Mouse (Mus musculus): ENCODE results near the gene Arhgap15. TPM values are rescaled to one million over a fixed set of nuclear protein-coding genes. Genes with fewer than 3 reads are reported as not detected.

Gene Arhgap15
- total RNA-seq, 2 experiments from 2014 or later = 8.7 to 9.7 TPM

GRCm38 (mm10) chr2:44286181-44286719 is 537.6 kb downstream of the Arhgap15 start:
- no peak for DNase-seq (ENCODE audit: low spot score in 2 of 2)

GRCm38 (mm10) chr2:44299156-44299555 is 550.5 kb downstream of the Arhgap15 start:
- DNase-seq (ENCODE audit: low spot score in 2 of 2) = peak in 1 of 2 experiments; percentile 56

- peak; percentile 26 to 55 for DNase-seq (ENCODE audit: low spot score in 2 of 2)
Observed at GRCm38 (mm10) chr2:44299909-44300308, 551.3 kb downstream of the Arhgap15 start.

- peak; percentile 28 to 51 for DNase-seq (ENCODE audit: low spot score in 2 of 2)
Observed at GRCm38 (mm10) chr2:44300466-44300865, 551.8 kb downstream of the Arhgap15 start.

GRCm38 (mm10) chr2:44304261-44304970 is 555.8 kb downstream of the Arhgap15 start:
- peak in 1 of 2 experiments; percentile 72 for DNase-seq (ENCODE audit: low spot score in 2 of 2)

- DNase-seq (ENCODE audit: low spot score in 2 of 2) = peak; percentile 26 to 37
Observed at GRCm38 (mm10) chr2:44304971-44305808, 556.6 kb downstream of the Arhgap15 start.

GRCm38 (mm10) chr2:44306137-44306536 is 557.5 kb downstream of the Arhgap15 start:
- DNase-seq (ENCODE audit: low spot score in 2 of 2) = peak in 1 of 2 experiments; percentile 12

- DNase-seq (ENCODE audit: low spot score in 2 of 2) = no peak
Observed at GRCm38 (mm10) chr2:44309124-44309523, 560.5 kb downstream of the Arhgap15 start.

GRCm38 (mm10) chr2:44309556-44309955 is 560.9 kb downstream of the Arhgap15 start:
- no peak for DNase-seq (ENCODE audit: low spot score in 2 of 2)

GRCm38 (mm10) chr2:44310095-44310748 is 561.6 kb downstream of the Arhgap15 start:
- DNase-seq (ENCODE audit: low spot score in 2 of 2) = no peak

GRCm38 (mm10) chr2:44311216-44311615 is 562.6 kb downstream of the Arhgap15 start:
- DNase-seq (ENCODE audit: low spot score in 2 of 2) = no peak

GRCm38 (mm10) chr2:44313573-44313972 is 564.9 kb downstream of the Arhgap15 start:
- DNase-seq (ENCODE audit: low spot score in 2 of 2) = no peak

GRCm38 (mm10) chr2:44318436-44318835 is 569.8 kb downstream of the Arhgap15 start:
- no peak for DNase-seq (ENCODE audit: low spot score in 2 of 2)

- no peak for DNase-seq (ENCODE audit: low spot score in 2 of 2)
Observed at GRCm38 (mm10) chr2:44319479-44319878, 570.9 kb downstream of the Arhgap15 start.

GRCm38 (mm10) chr2:44323813-44324212 is 575.2 kb downstream of the Arhgap15 start:
- no peak for DNase-seq (ENCODE audit: low spot score in 2 of 2)

- DNase-seq (ENCODE audit: low spot score in 2 of 2) = no peak
Observed at GRCm38 (mm10) chr2:44333295-44333694, 584.7 kb downstream of the Arhgap15 start.

- no peak for DNase-seq (ENCODE audit: low spot score in 2 of 2)
Observed at GRCm38 (mm10) chr2:44334006-44334405, 585.4 kb downstream of the Arhgap15 start.

GRCm38 (mm10) chr2:44334517-44334916 is 585.9 kb downstream of the Arhgap15 start:
- DNase-seq (ENCODE audit: low spot score in 2 of 2) = no peak

- no peak for DNase-seq (ENCODE audit: low spot score in 2 of 2)
Observed at GRCm38 (mm10) chr2:44336720-44337354, 588.2 kb downstream of the Arhgap15 start.

GRCm38 (mm10) chr2:44338467-44338866 is 589.8 kb downstream of the Arhgap15 start:
- DNase-seq (ENCODE audit: low spot score in 2 of 2) = no peak

GRCm38 (mm10) chr2:44341091-44341571 is 592.5 kb downstream of the Arhgap15 start:
- DNase-seq (ENCODE audit: low spot score in 2 of 2) = peak; percentile 63 to 69

Measured in layer of hippocampus, postnatal 14 days (tissue).